Mouse (Mus musculus): ENCODE results near the gene Grb2. TPM values are rescaled to one million over a fixed set of nuclear protein-coding genes. Genes with fewer than 3 reads are reported as not detected.

Grb2 gene
- polyA plus RNA-seq, 1 experiment from 2014 or later, result 66.7 TPM

- Histone ChIP-seq H3K4me1 (ENCODE audit: control insufficient read depth, insufficient read depth, low read length) (peaks cover 12% of the 10 kb centered on the region; the same call in 1 of the 2 replicates), H3K9ac (ENCODE audit: low read depth, low read length) (no peak overlapping the region), H3K36me3 (ENCODE audit: control insufficient read depth, insufficient read depth, low read length) (peaks cover 9% of the 10 kb centered on the region; the same call in 1 of the 2 replicates), H3K9me3 (ENCODE audit: control insufficient read depth, low read length) (no peaks in the 10 kb centered on the region), H3K4me3 (ENCODE audit: low read depth, low read length) (no peak overlapping the region), H3K4me2 (ENCODE audit: low read depth, low read length) (no peak overlapping the region), H3K27ac (replicated peaks; ENCODE audit: low read depth, low read length) (no peak overlapping the region), H3K27me3 (replicated peaks; ENCODE audit: control insufficient read depth, insufficient read depth, low read length) (no peaks in the 10 kb centered on the region)
- no peak for DNase-seq (ENCODE audit: low spot score)
- ATAC-seq (ENCODE audit: low read depth), result no peak
- WGBS, result 80% methylated on average over 4 of the region's 4 CpGs
Observed at GRCm38 (mm10) chr11:115696471-115696870, 11.9 kb downstream of the Grb2 start.

- 87% methylated on average over 12 of the region's 12 CpGs for WGBS
Observed at GRCm38 (mm10) chr11:115693979-115694578, 14.3 kb downstream of the Grb2 start.

GRCm38 (mm10) chr11:115692800-115693199 is 15.6 kb downstream of the Grb2 start:
- no peak for ATAC-seq (ENCODE audit: low read depth)
- H3K4me2 ChIP-seq (ENCODE audit: low read depth, low read length), result no peak overlapping the region
- 49% methylated on average over 5 of the region's 5 CpGs for WGBS
- no peaks in the 10 kb centered on the region; the same call in 1 of the 2 replicates for H3K4me1 ChIP-seq (ENCODE audit: control insufficient read depth, insufficient read depth, low read length)
- DNase-seq (ENCODE audit: low spot score), result no peak
- H3K36me3 ChIP-seq (ENCODE audit: control insufficient read depth, insufficient read depth, low read length), result peaks cover 23% of the 10 kb centered on the region
- H3K9me3 ChIP-seq (ENCODE audit: control insufficient read depth, low read length), result no peaks in the 10 kb centered on the region
- H3K4me3 ChIP-seq (ENCODE audit: low read depth, low read length), result no peak overlapping the region
- H3K9ac ChIP-seq (ENCODE audit: low read depth, low read length), result no peak overlapping the region
- H3K27me3 ChIP-seq (replicated peaks; ENCODE audit: control insufficient read depth, insufficient read depth, low read length), result no peaks in the 10 kb centered on the region
- H3K27ac ChIP-seq (replicated peaks; ENCODE audit: low read depth, low read length), result no peak overlapping the region; the same call in 1 of the 2 replicates

More at GRCm38 (mm10) chr11:115693979-115694578, 14.3 kb downstream of the Grb2 start:
- no peak overlapping the region for H3K4me2 ChIP-seq (ENCODE audit: low read depth, low read length)
- H3K27ac ChIP-seq (replicated peaks; ENCODE audit: low read depth, low read length), result no peak overlapping the region
- H3K9ac ChIP-seq (ENCODE audit: low read depth, low read length), result no peak overlapping the region
- ATAC-seq (ENCODE audit: low read depth) (no peak), DNase-seq (ENCODE audit: low spot score) (no peak)
- H3K4me3 ChIP-seq (ENCODE audit: low read depth, low read length), result no peak overlapping the region
- no peaks in the 10 kb centered on the region for H3K9me3 ChIP-seq (ENCODE audit: control insufficient read depth, low read length)
- no peaks in the 10 kb centered on the region for H3K27me3 ChIP-seq (replicated peaks; ENCODE audit: control insufficient read depth, insufficient read depth, low read length)
- H3K4me1 ChIP-seq (ENCODE audit: control insufficient read depth, insufficient read depth, low read length), result peaks cover 3% of the 10 kb centered on the region; the same call in 1 of the 2 replicates
- H3K36me3 ChIP-seq (ENCODE audit: control insufficient read depth, insufficient read depth, low read length), result peaks cover 16% of the 10 kb centered on the region

GRCm38 (mm10) chr11:115691976-115692375 is 16.4 kb downstream of the Grb2 start:
- ATAC-seq (ENCODE audit: low read depth) (no peak), DNase-seq (ENCODE audit: low spot score) (no peak)
- H3K4me2 ChIP-seq (ENCODE audit: low read depth, low read length), result no peak overlapping the region
- H3K36me3 ChIP-seq (ENCODE audit: control insufficient read depth, insufficient read depth, low read length), result peaks cover 16% of the 10 kb centered on the region
- WGBS, result 96% methylated on average over 2 of the region's 2 CpGs
- H3K4me3 ChIP-seq (ENCODE audit: low read depth, low read length), result no peak overlapping the region
- no peaks in the 10 kb centered on the region for H3K9me3 ChIP-seq (ENCODE audit: control insufficient read depth, low read length)
- H3K27ac ChIP-seq (replicated peaks; ENCODE audit: low read depth, low read length), result no peak overlapping the region
- no peaks in the 10 kb centered on the region; the same call in 1 of the 2 replicates for H3K4me1 ChIP-seq (ENCODE audit: control insufficient read depth, insufficient read depth, low read length)
- H3K27me3 ChIP-seq (replicated peaks; ENCODE audit: control insufficient read depth, insufficient read depth, low read length), result no peaks in the 10 kb centered on the region
- H3K9ac ChIP-seq (ENCODE audit: low read depth, low read length), result no peak overlapping the region

GRCm38 (mm10) chr11:115691511-115691910 is 16.9 kb downstream of the Grb2 start:
- DNase-seq (ENCODE audit: low spot score), result no peak
- Histone ChIP-seq H3K9me3 (ENCODE audit: control insufficient read depth, low read length) (no peaks in the 10 kb centered on the region), H3K27ac (replicated peaks; ENCODE audit: low read depth, low read length) (no peak overlapping the region), H3K4me2 (ENCODE audit: low read depth, low read length) (no peak overlapping the region), H3K4me3 (ENCODE audit: low read depth, low read length) (no peak overlapping the region), H3K27me3 (replicated peaks; ENCODE audit: control insufficient read depth, insufficient read depth, low read length) (no peaks in the 10 kb centered on the region), H3K9ac (ENCODE audit: low read depth, low read length) (no peak overlapping the region), H3K36me3 (ENCODE audit: control insufficient read depth, insufficient read depth, low read length) (peaks cover 16% of the 10 kb centered on the region), H3K4me1 (ENCODE audit: control insufficient read depth, insufficient read depth, low read length) (no peaks in the 10 kb centered on the region; the same call in 1 of the 2 replicates)
- WGBS, result 88% methylated on average over 5 of the region's 5 CpGs
- ATAC-seq (ENCODE audit: low read depth), result no peak

- no peaks in the 10 kb centered on the region; the same call in 1 of the 2 replicates for H3K4me1 ChIP-seq (ENCODE audit: control insufficient read depth, insufficient read depth, low read length)
- WGBS, result 81% methylated on average over 5 of the region's 5 CpGs
- DNase-seq (ENCODE audit: low spot score) (no peak), ATAC-seq (ENCODE audit: low read depth) (no peak)
- H3K9me3 ChIP-seq (ENCODE audit: control insufficient read depth, low read length), result no peaks in the 10 kb centered on the region
- no peak overlapping the region for H3K4me2 ChIP-seq (ENCODE audit: low read depth, low read length)
- no peak overlapping the region for H3K27ac ChIP-seq (replicated peaks; ENCODE audit: low read depth, low read length)
- no peak overlapping the region for H3K9ac ChIP-seq (ENCODE audit: low read depth, low read length)
- peaks cover 16% of the 10 kb centered on the region for H3K36me3 ChIP-seq (ENCODE audit: control insufficient read depth, insufficient read depth, low read length)
- H3K4me3 ChIP-seq (ENCODE audit: low read depth, low read length), result no peak overlapping the region
- H3K27me3 ChIP-seq (replicated peaks; ENCODE audit: control insufficient read depth, insufficient read depth, low read length), result no peaks in the 10 kb centered on the region
Observed at GRCm38 (mm10) chr11:115691013-115691412, 17.4 kb downstream of the Grb2 start.

GRCm38 (mm10) chr11:115690356-115690755 is 18.0 kb downstream of the Grb2 start:
- Histone ChIP-seq H3K9ac (ENCODE audit: low read depth, low read length) (no peak overlapping the region), H3K27me3 (replicated peaks; ENCODE audit: control insufficient read depth, insufficient read depth, low read length) (no peaks in the 10 kb centered on the region), H3K36me3 (ENCODE audit: control insufficient read depth, insufficient read depth, low read length) (peaks cover 16% of the 10 kb centered on the region), H3K27ac (replicated peaks; ENCODE audit: low read depth, low read length) (no peak overlapping the region), H3K9me3 (ENCODE audit: control insufficient read depth, low read length) (no peaks in the 10 kb centered on the region), H3K4me2 (ENCODE audit: low read depth, low read length) (no peak overlapping the region), H3K4me3 (ENCODE audit: low read depth, low read length) (no peak overlapping the region), H3K4me1 (ENCODE audit: control insufficient read depth, insufficient read depth, low read length) (peaks cover 4% of the 10 kb centered on the region; the same call in 1 of the 2 replicates)
- DNase-seq (ENCODE audit: low spot score), result no peak
- ATAC-seq (ENCODE audit: low read depth), result no peak
- WGBS, result 88% methylated on average over 5 of the region's 5 CpGs

GRCm38 (mm10) chr11:115689137-115689915 is 19.1 kb downstream of the Grb2 start:
- DNase-seq (ENCODE audit: low spot score) (no peak), ATAC-seq (ENCODE audit: low read depth) (no peak)
- H3K9ac ChIP-seq (ENCODE audit: low read depth, low read length), result no peak overlapping the region
- H3K27ac ChIP-seq (replicated peaks; ENCODE audit: low read depth, low read length), result no peak overlapping the region
- H3K27me3 ChIP-seq (replicated peaks; ENCODE audit: control insufficient read depth, insufficient read depth, low read length), result no peaks in the 10 kb centered on the region
- no peak overlapping the region for H3K4me3 ChIP-seq (ENCODE audit: low read depth, low read length)
- H3K36me3 ChIP-seq (ENCODE audit: control insufficient read depth, insufficient read depth, low read length), result peaks cover 16% of the 10 kb centered on the region
- H3K9me3 ChIP-seq (ENCODE audit: control insufficient read depth, low read length), result no peaks in the 10 kb centered on the region
- H3K4me1 ChIP-seq (ENCODE audit: control insufficient read depth, insufficient read depth, low read length), result peaks cover 12% of the 10 kb centered on the region; the same call in 1 of the 2 replicates
- 96% methylated on average over 14 of the region's 14 CpGs for WGBS
- no peak overlapping the region for H3K4me2 ChIP-seq (ENCODE audit: low read depth, low read length)

Measured in embryonic facial prominence, embryonic 14.5 days (tissue).